Mouse (Mus musculus): ENCODE measurements around the gene Hmgn2.

- TF ChIP-seq CTCF (IDR thresholded peaks at IDR 0.05; ENCODE audit: borderline replicate concordance, insufficient read depth, low read depth, low read length) (no peak), POLR2A (IDR thresholded peaks at IDR 0.05; ENCODE audit: borderline replicate concordance, insufficient read depth, low read length) (no peak)
Measured at GRCm38 (mm10) chr4:133928576-133929277, 39.7 kb downstream of the Hmgn2 start.
